Mouse (Mus musculus): ENCODE results near the gene Psmd4.
A peak's percentile ranks its signal among the peaks of the same experiment; 100 is the strongest.

- TF ChIP-seq POLR2A (IDR thresholded peaks at IDR 0.05; ENCODE audit: low read depth, low read length): no peak
- no peak for TF ChIP-seq KAT2A (IDR thresholded peaks at IDR 0.05; ENCODE audit: insufficient replicate concordance, low read length)
- no peak for TF ChIP-seq ZMIZ1 (IDR thresholded peaks at IDR 0.05; ENCODE audit: low read depth, low read length)
- TF ChIP-seq MAX (IDR thresholded peaks at IDR 0.05; ENCODE audit: low read length): no peak
- TF ChIP-seq CTCF (conservative IDR thresholded peaks at IDR 0.05 in 1 of 2, IDR thresholded peaks at IDR 0.05 in 1 of 2; ENCODE audit: low read depth in 2 of 2, low read length in 2 of 2): peak; percentile 85 to 92
- peak; percentile 42; the same call in 1 of the 2 replicates for TF ChIP-seq MEF2A (IDR thresholded peaks at IDR 0.05; ENCODE audit: borderline replicate concordance, low read depth, low read length)
- no peak for TF ChIP-seq ZKSCAN1 (IDR thresholded peaks at IDR 0.05; ENCODE audit: borderline replicate concordance, low read depth, low read length)
- no peak for TF ChIP-seq USF1 (IDR thresholded peaks at IDR 0.05; ENCODE audit: low read depth, low read length)
- TF ChIP-seq USF2 (conservative IDR thresholded peaks at IDR 0.05; ENCODE audit: low read depth, low read length): no peak
- TF ChIP-seq PAX5 (IDR thresholded peaks at IDR 0.05; ENCODE audit: low read length): no peak
- TF ChIP-seq SIN3A (IDR thresholded peaks at IDR 0.05; ENCODE audit: low read length): no peak
- no peak for TF ChIP-seq TCF12 (IDR thresholded peaks at IDR 0.05; ENCODE audit: low read depth, low read length)
- no peak for TF ChIP-seq EP300 (IDR thresholded peaks at IDR 0.05; ENCODE audit: low read length)
Measured at GRCm38 (mm10) chr3:95053701-95054100, 11.3 kb upstream of the Psmd4 start.
